Mouse (Mus musculus) embryonic facial prominence, embryonic 14.5 days (tissue): ENCODE results near the gene Tmtc2. TPM values are rescaled to one million over a fixed set of nuclear protein-coding genes. Genes with fewer than 3 reads are reported as not detected.
A peak's percentile ranks its signal among the peaks of the same experiment; 100 is the strongest.

ENCODE experiments used
- ATAC-seq: fragments of 200-750 bp; cut with Nextera tagmentation; 2 replicates; pipeline ENCODE4 v1.8.0; 2017; ENCODE audit warnings: low read depth, moderate number of reproducible peaks, moderate TSS enrichment
- DNase-seq: peaks from one replicate; pipeline ENCODE4 v3.0.0-alpha.2; 2015; ENCODE audit warnings: low spot score
- H3K27ac ChIP-seq: fragments of 300-500 bp; sonication (generic); replicated peaks from 2 replicates; pipeline ENCODE4 v1.5.1; 2014; ENCODE audit warnings: low read depth, mild to moderate bottlenecking, low read length, moderate library complexity
- H3K27me3 ChIP-seq: fragments of 300-500 bp; sonication (generic); replicated peaks from 2 replicates; pipeline ENCODE4 v1.6.1; 2014; ENCODE audit warnings: low read length; ENCODE audit not compliant: control insufficient read depth, insufficient read depth
- H3K36me3 ChIP-seq: fragments of 300-500 bp; sonication (generic); 2 replicates; pipeline ENCODE4 v1.6.1; 2014; ENCODE audit warnings: low read length, mixed read lengths; ENCODE audit not compliant: control insufficient read depth, insufficient read depth
- H3K4me1 ChIP-seq: fragments of 300-500 bp; sonication (generic); 2 replicates; pipeline ENCODE4 v1.6.1; 2014; ENCODE audit warnings: antibody characterized with exemption, low read length; ENCODE audit not compliant: control insufficient read depth, insufficient read depth
- H3K4me2 ChIP-seq: fragments of 300-500 bp; sonication (generic); 2 replicates; pipeline ENCODE4 v1.6.1; 2014; ENCODE audit warnings: low read depth, mild to moderate bottlenecking, low read length, moderate library complexity, mixed read lengths
- H3K4me3 ChIP-seq: fragments of 300-500 bp; sonication (generic); 2 replicates; pipeline ENCODE4 v1.5.1; 2014; ENCODE audit warnings: low read depth, mild to moderate bottlenecking, low read length
- H3K9ac ChIP-seq: fragments of 300-500 bp; sonication (generic); 2 replicates; pipeline ENCODE4 v1.6.1; 2014; ENCODE audit warnings: low read depth, mild to moderate bottlenecking, low read length, moderate library complexity, mixed read lengths
- H3K9me3 ChIP-seq: fragments of 300-500 bp; sonication (generic); 2 replicates; pipeline ENCODE4 v1.6.1; 2016; ENCODE audit warnings: low read length; ENCODE audit not compliant: control insufficient read depth
- WGBS: fragments of 180-500 bp; shearing (Covaris S2); extraction: QIAGEN DNeasy Blood & Tissue Kit; methylation state at CpG from one replicate; pipeline ENCODE4 v1.1.7; 2014; 5-methylcytosine and 5-hydroxymethylcytosine counted together
- polyA plus RNA-seq: library from polyadenylated mRNA; unstranded; fragments of >200 nt; fragmentation: Nextera tagmentation; extraction: Ambion mirVana; gene quantifications from 2 replicates; pipeline ENCODE4 v1.2.1, GENCODE M21; 2014

The Tmtc2 gene
- polyA plus RNA-seq, 1 experiment from 2014 or later, result 9.4 TPM

DNA sequence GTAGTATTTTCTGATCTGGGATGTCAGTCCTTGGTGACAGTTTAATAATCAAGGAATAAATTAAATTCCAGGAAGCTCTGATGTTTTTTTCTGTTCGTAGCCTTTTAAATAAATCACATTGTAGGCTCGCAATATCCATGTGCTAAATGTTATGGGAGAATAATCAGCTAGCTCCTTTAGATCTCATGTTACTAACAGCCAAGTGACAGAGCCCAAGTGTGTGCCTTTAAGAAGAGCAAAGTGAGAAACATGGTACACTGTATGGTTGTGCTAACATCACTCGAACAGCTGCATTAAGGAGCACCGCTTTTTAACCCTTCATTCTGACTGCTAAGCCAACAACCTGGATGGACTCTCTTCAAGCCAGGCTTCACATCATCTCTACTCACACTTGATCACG, 146.2 kb downstream of the Tmtc2 start:
- Histone ChIP-seq H3K4me2 (no peak overlapping the region), H3K36me3 (no peaks in the 10 kb centered on the region), H3K27ac (no peak overlapping the region), H3K27me3 (no peaks in the 10 kb centered on the region), H3K4me3 (no peak overlapping the region), H3K9me3 (no peaks in the 10 kb centered on the region), H3K4me1 (peaks cover 18% of the 10 kb centered on the region; the same call in 1 of the 2 replicates), H3K9ac (no peak overlapping the region)
- no peak for ATAC-seq
- DNase-seq, result peak; percentile 35
- WGBS, result 49% methylated on average over 5 of the region's 5 CpGs

DNA sequence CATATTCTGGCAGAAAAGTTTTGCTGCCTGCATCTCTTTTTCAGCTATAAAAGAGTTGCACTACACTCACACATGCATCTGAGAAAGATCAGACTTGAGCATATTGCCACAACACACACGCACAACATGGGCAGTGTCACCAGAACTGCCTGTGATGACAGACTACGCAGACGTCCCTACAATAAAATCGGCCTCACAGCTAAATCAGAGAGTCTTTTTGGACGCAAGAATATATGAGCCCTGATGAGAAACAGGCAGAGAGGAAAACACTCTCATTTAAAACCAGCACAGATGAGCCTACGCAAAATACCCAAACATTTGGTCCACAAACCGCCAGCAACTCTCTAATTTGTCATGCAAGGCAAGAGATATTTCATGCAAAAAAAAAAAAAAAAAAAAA, 146.6 kb downstream of the Tmtc2 start:
- peak overlapping the region; percentile 42 for H3K27ac ChIP-seq
- peaks cover 18% of the 10 kb centered on the region; the same call in 1 of the 2 replicates for H3K4me1 ChIP-seq
- ATAC-seq, result no peak

DNA sequence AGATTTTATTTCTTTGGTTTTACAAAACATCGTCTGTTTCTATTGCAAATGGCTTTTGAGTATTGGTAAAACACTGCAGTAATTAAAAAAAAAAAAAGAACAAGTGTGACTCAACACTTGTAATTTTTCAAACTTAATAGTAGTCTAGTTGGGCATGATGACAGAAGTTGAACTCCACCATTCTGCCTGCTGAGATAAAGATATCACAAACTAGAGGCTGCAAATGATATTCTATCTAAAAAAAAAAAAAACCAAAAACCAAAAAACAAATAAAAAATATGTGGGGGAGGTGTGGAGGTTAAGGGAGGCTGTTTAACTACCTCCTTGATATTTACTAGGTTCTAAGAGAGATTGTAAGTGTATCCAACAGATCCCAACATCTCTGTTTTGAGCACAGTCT, 149.2 kb downstream of the Tmtc2 start:
- Histone ChIP-seq H3K27ac (no peak overlapping the region), H3K9ac (no peak overlapping the region), H3K9me3 (no peaks in the 10 kb centered on the region), H3K4me1 (0 out of 2 replicates have a peak, but pooled peaks cover 11% of the 10 kb centered on the region), H3K4me2 (no peak overlapping the region), H3K4me3 (no peak overlapping the region), H3K36me3 (no peaks in the 10 kb centered on the region), H3K27me3 (no peaks in the 10 kb centered on the region)
- no peak for ATAC-seq
- 79% methylated on average over 1 of the region's 1 CpGs for WGBS
- DNase-seq, result no peak

More for the DNA sequence above, 146.6 kb downstream of the Tmtc2 start:
- 34% methylated on average over 7 of the region's 7 CpGs for WGBS
- no peaks in the 10 kb centered on the region for H3K9me3 ChIP-seq
- DNase-seq, result peak; percentile 69
- no peaks in the 10 kb centered on the region for H3K27me3 ChIP-seq
- no peaks in the 10 kb centered on the region for H3K36me3 ChIP-seq
- H3K4me2 ChIP-seq, result peak overlapping the region; percentile 42
- peak overlapping the region; percentile 8; the same call in 1 of the 2 replicates for H3K4me3 ChIP-seq
- H3K9ac ChIP-seq, result peak overlapping the region; percentile 3; the same call in 1 of the 2 replicates

DNA sequence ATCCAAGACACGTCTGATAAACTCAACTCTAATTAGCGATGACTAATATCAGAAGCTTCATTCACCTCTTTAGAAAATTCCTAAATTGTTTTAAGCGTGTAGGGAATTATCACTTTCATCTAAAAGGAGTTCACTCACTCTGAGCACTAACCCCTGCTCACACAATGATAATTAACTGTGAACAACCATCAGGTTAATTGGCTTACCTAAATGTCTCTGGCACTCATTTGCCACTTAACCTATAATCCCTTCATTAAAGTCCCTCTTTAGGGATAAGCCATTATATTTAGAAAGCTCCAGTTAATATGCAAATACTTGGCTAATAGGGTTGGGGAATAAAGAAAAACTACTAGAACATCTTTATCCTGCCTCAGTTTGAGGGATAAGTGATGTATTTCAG, 151.1 kb downstream of the Tmtc2 start:
- H3K4me2 ChIP-seq, result no peak overlapping the region
- peak; percentile 79; the same call in 1 of the 2 replicates for ATAC-seq
- no peak overlapping the region for H3K27ac ChIP-seq
- H3K36me3 ChIP-seq, result no peaks in the 10 kb centered on the region
- no peak for DNase-seq
- H3K9me3 ChIP-seq, result no peaks in the 10 kb centered on the region
- H3K9ac ChIP-seq, result no peak overlapping the region
- H3K27me3 ChIP-seq, result no peaks in the 10 kb centered on the region
- no peak overlapping the region for H3K4me3 ChIP-seq
- H3K4me1 ChIP-seq, result 0 out of 2 replicates have a peak, but pooled peaks cover 4% of the 10 kb centered on the region
- 68% methylated on average over 3 of the region's 3 CpGs for WGBS

DNA sequence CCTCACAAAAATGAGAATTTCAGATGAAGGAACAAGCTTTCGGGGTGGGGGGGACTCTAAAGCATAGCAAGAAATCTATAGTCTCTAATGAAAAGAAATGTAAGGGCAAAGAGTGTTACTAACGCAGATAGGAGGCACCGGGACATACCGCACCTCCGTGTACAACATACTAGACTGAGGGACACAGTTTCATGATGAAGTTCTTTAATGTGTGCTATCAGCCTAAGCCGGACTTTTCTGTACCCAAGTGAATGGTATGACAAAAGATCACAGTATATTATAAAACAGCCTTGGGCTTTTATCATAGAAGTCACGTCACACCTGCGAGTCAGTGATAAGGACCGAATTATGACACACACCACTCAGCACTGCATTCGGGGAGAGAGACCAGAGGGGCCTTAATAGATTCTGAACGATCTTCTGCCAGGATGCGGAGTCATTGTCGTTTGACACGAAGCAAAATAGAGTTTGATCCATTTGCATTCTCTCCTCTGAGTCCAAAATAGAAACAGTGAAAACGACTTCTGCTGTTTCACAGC, 156.3 kb downstream of the Tmtc2 start:
- DNase-seq, result no peak
- Histone ChIP-seq H3K4me1 (no peaks in the 10 kb centered on the region), H3K27ac (no peak overlapping the region), H3K4me2 (no peak overlapping the region), H3K36me3 (no peaks in the 10 kb centered on the region), H3K9me3 (no peaks in the 10 kb centered on the region), H3K9ac (no peak overlapping the region), H3K4me3 (no peak overlapping the region), H3K27me3 (no peaks in the 10 kb centered on the region)
- ATAC-seq, result no peak
- WGBS, result 85% methylated on average over 15 of the region's 15 CpGs

DNA sequence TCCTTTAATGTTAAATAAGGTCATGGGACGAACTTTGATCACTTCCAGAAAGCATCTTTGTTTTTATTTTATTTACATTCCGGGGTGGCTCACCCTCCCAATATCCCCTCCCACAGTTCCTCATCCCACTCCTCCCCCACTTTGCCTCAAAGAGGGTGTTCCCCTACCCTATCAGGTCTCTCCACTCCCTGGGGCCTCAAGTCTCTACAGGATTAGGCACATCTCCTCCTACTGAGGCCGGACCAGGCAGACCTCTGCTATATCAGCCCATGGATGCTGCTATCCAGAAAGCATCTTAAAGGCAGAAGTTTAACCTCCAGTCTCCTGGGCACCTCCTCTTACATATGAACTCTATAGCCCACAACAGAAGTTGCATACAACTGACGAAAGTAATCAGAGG, 157.7 kb downstream of the Tmtc2 start:
- no peak for DNase-seq
- 72% methylated on average over 4 of the region's 4 CpGs for WGBS
- H3K9me3 ChIP-seq, result no peaks in the 10 kb centered on the region
- no peak overlapping the region for H3K9ac ChIP-seq
- H3K36me3 ChIP-seq, result 0 out of 2 replicates have a peak, but pooled peaks cover 3% of the 10 kb centered on the region
- H3K4me1 ChIP-seq, result no peaks in the 10 kb centered on the region
- H3K27ac ChIP-seq, result no peak overlapping the region
- no peak for ATAC-seq
- H3K27me3 ChIP-seq, result no peaks in the 10 kb centered on the region
- H3K4me2 ChIP-seq, result no peak overlapping the region
- no peak overlapping the region for H3K4me3 ChIP-seq

DNA sequence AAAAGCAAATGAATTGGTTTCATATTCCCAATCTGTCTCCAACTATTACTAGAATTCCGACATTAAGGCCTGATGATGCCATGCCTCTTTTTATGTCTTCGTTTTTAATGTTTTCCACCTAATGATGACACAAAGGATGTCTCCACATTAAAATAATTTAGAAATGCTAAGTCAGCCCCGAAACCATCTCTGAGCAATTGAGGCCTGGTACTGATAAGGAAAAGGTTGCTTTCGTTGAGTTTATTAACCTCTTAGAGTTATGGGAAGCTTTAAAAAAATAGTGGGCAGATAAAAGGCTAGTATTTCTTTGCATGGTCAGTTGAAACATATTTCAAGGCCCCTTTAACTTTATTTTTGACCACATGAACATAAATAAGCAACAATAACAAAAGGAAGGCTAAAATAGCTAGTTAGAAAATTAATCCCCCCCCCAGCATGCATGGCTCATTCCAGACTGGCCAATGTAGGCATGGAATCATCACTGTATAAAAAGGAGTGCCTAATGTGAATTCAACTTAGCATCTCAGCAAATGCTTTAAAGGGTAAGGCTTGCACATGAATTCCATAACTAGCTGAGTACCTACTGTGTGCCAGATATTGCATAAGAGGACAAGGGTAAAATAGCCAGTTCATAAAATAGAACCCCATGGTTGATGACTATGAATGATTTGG, 168.3 kb downstream of the Tmtc2 start:
- no peaks in the 10 kb centered on the region for H3K36me3 ChIP-seq
- H3K4me1 ChIP-seq, result peaks cover 11% of the 10 kb centered on the region; the same call in 1 of the 2 replicates
- no peak overlapping the region for H3K4me2 ChIP-seq
- no peaks in the 10 kb centered on the region for H3K9me3 ChIP-seq
- no peak for ATAC-seq
- H3K27me3 ChIP-seq, result no peaks in the 10 kb centered on the region
- no peak for DNase-seq
- no peak overlapping the region for H3K9ac ChIP-seq
- WGBS, result 87% methylated on average over 4 of the region's 4 CpGs
- H3K4me3 ChIP-seq, result no peak overlapping the region
- H3K27ac ChIP-seq, result no peak overlapping the region

DNA sequence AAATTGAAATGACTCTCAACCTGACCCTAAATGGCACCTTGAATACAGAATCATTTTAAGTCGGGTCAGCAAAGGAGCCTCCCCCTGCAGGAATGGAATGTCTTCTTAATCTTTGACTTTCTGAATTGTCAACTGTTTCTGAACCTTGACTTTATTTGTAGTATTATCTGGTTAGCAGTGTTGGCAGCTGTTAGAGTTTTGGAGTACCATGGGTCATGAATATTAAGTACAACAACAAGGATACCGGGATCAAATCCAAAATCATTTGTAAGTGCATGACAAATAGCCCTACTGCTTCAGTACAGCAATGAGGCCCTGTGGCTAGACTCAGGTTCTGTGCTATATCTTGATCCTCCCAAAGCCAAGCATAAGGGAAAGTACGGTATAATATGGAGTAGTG, 170.3 kb downstream of the Tmtc2 start:
- 66% methylated on average over 3 of the region's 3 CpGs for WGBS
- H3K36me3 ChIP-seq, result no peaks in the 10 kb centered on the region

DNA sequence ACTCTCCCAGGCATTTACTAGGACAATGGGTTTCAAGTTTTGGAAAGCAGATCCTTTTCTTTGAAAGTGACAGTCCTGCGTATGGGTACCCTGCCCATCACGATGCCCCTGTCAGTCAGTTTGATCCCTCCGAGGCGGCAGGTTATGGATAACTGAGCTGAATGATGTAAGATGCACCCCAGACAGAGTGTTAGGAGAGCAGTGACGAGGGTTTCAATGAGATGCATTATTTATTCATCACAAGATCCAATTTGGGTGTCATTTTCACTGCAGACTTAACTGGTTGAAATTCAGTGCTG, 171.8 kb downstream of the Tmtc2 start:
- Histone ChIP-seq H3K4me1 (peaks cover 11% of the 10 kb centered on the region; the same call in 1 of the 2 replicates), H3K4me2 (no peak overlapping the region), H3K4me3 (no peak overlapping the region), H3K9ac (no peak overlapping the region), H3K27ac (no peak overlapping the region), H3K27me3 (no peaks in the 10 kb centered on the region), H3K36me3 (no peaks in the 10 kb centered on the region), H3K9me3 (no peaks in the 10 kb centered on the region)
- 64% methylated on average over 5 of the region's 5 CpGs for WGBS
- ATAC-seq (no peak), DNase-seq (no peak)

More for the DNA sequence above, 170.3 kb downstream of the Tmtc2 start:
- H3K9ac ChIP-seq, result no peak overlapping the region
- peaks cover 11% of the 10 kb centered on the region; the same call in 1 of the 2 replicates for H3K4me1 ChIP-seq
- H3K4me2 ChIP-seq, result no peak overlapping the region
- no peaks in the 10 kb centered on the region for H3K27me3 ChIP-seq
- DNase-seq, result no peak
- no peaks in the 10 kb centered on the region for H3K9me3 ChIP-seq
- H3K27ac ChIP-seq, result no peak overlapping the region
- no peak overlapping the region for H3K4me3 ChIP-seq
- ATAC-seq, result no peak
